Mouse (Mus musculus) frontal cortex, postnatal 14 days (tissue): Measurements from ENCODE around the gene Kif19a.

ENCODE experiments used
- DNase-seq, 2 experiments: peaks; one replicate each; pipeline ENCODE4 v3.0.0; 2022; ENCODE audit warnings: low spot score in 2 of 2

Kif19a gene

GRCm38 (mm10) chr11:114807686-114808427, 42.7 kb downstream of the Kif19a start:
- no peak for DNase-seq

- DNase-seq: no peak
Measured at GRCm38 (mm10) chr11:114809371-114809770, 44.2 kb downstream of the Kif19a start.

- DNase-seq: no peak
Measured at GRCm38 (mm10) chr11:114810344-114810743, 45.2 kb downstream of the Kif19a start.

GRCm38 (mm10) chr11:114812731-114813240, 47.6 kb downstream of the Kif19a start:
- DNase-seq: peak; percentile 72 to 89

GRCm38 (mm10) chr11:114814873-114815592, 49.8 kb downstream of the Kif19a start:
- no peak for DNase-seq

- no peak for DNase-seq
Measured at GRCm38 (mm10) chr11:114816934-114817333, 51.7 kb downstream of the Kif19a start.

GRCm38 (mm10) chr11:114818185-114818584, 53.0 kb downstream of the Kif19a start:
- no peak for DNase-seq

- DNase-seq: no peak
Measured at GRCm38 (mm10) chr11:114819110-114819509, 53.9 kb downstream of the Kif19a start.

GRCm38 (mm10) chr11:114820444-114820843, 55.3 kb downstream of the Kif19a start:
- DNase-seq: no peak

GRCm38 (mm10) chr11:114821325-114821724, 56.1 kb downstream of the Kif19a start:
- DNase-seq: no peak

GRCm38 (mm10) chr11:114822727-114823126, 57.5 kb downstream of the Kif19a start:
- DNase-seq: peak; percentile 80 to 81

GRCm38 (mm10) chr11:114823199-114823725, 58.1 kb downstream of the Kif19a start:
- DNase-seq: no peak

GRCm38 (mm10) chr11:114826686-114827085, 61.5 kb downstream of the Kif19a start:
- DNase-seq: no peak

GRCm38 (mm10) chr11:114829499-114830432, 64.6 kb downstream of the Kif19a start:
- no peak for DNase-seq

- DNase-seq: no peak
Measured at GRCm38 (mm10) chr11:114830433-114830773, 65.2 kb downstream of the Kif19a start.

- DNase-seq: no peak
Measured at GRCm38 (mm10) chr11:114833166-114833565, 68.0 kb downstream of the Kif19a start.
